Mouse (Mus musculus) heart, postnatal 0 days (tissue): ENCODE data around the gene Pbx2.

Experiments used
- CTCF ChIP-seq: IDR thresholded peaks from 2 replicates; pipeline ENCODE4 v1.5.1; 2016; ENCODE audit warnings: antibody characterized with exemption, control low read depth, low read depth
- EP300 ChIP-seq: IDR thresholded peaks from 2 replicates; pipeline ENCODE4 v1.6.1; 2016; ENCODE audit warnings: antibody characterized with exemption, low read depth

DNA sequence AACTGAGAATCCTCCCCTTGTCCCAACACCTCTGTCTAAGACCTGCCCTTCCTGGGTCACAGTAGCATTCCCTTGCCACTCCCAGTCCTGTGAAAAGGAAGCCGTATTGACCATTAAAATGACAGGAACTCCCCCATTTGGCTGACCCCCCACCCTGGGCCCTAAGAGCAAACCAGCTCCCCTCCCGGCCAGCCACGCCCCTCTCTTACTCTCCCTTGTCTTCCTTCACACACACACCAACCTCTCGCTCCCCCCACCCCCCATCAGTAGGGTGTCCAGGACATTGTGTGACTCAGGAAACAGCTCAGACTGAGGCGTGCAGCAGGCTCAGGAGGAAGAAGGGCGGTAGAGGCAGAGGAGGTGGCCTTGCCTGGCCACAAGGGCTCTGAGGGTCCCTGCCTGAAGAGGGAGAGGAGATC lies 27.1 kb upstream of the Pbx2 start, which contains the start of gene Notch4:
- no peak for TF ChIP-seq CTCF
- 0 out of 2 replicates have a peak, but pooled peaks have one; percentile 31 for TF ChIP-seq EP300
